Comparison of ENCODE assay signal across 29 mouse cellular contexts in genomic region chr13:54957281-54957680, GRCm38 (mm10). TPM values are rescaled to one million over a fixed set of nuclear protein-coding genes. Genes with fewer than 3 reads are reported as not detected.
"Had no signal": no experiment of that assay in that cellular context is flagged by ENCODE, and none has a peak within 500 bp of the region (broad histone marks: within the 10 kb centered on the region; RNA-seq: fewer than 3 reads in every experiment).

No protein-coding gene starts in this region.

- H3K27ac ChIP-seq: embryonic facial prominence, embryonic 12.5 days; embryonic facial prominence, embryonic 13.5 days; embryonic facial prominence, embryonic 15.5 days; forebrain, embryonic 12.5 days; forebrain, embryonic 13.5 days; gastrocnemius, adult 2 months; heart, adult 2 months had no signal

- DNase-seq: cerebellum, adult 2 months; cerebellum, adult 8-10 months; cerebellum, adult 9-10 months; cerebellum, adult 9-11 months; cerebellum, postnatal 10 days; cerebellum, postnatal 14 days; cerebellum, postnatal 25 days; cerebellum, postnatal 36 days; embryo, embryonic 11 days; forebrain, postnatal 0 days; gastrocnemius, adult 2 months; gastrocnemius, postnatal 10 days; gastrocnemius, postnatal 14 days; gastrocnemius, postnatal 25 days; gastrocnemius, postnatal 36 days; heart, adult 11 months; heart, adult 18-20 months; heart, adult 2 months had no signal

- H3K9me3 ChIP-seq: embryonic facial prominence, embryonic 12.5 days; embryonic facial prominence, embryonic 13.5 days; embryonic facial prominence, embryonic 15.5 days; forebrain, embryonic 10.5 days; forebrain, embryonic 12.5 days; forebrain, embryonic 13.5 days; forebrain, embryonic 15.5 days had no signal

- H3K9ac ChIP-seq: embryonic facial prominence, embryonic 12.5 days; embryonic facial prominence, embryonic 13.5 days; embryonic facial prominence, embryonic 15.5 days; forebrain, embryonic 12.5 days had no signal

- H3K36me3 ChIP-seq: embryonic facial prominence, embryonic 12.5 days; embryonic facial prominence, embryonic 13.5 days; embryonic facial prominence, embryonic 15.5 days; forebrain, embryonic 10.5 days; forebrain, embryonic 12.5 days; forebrain, embryonic 15.5 days had no signal

- ATAC-seq: forebrain, embryonic 13.5 days; forebrain, embryonic 14.5 days; forebrain, embryonic 15.5 days; forebrain, embryonic 16.5 days; forebrain, postnatal 0 days had no signal

- H3K27me3 ChIP-seq: forebrain, embryonic 15.5 days had no signal

- H3K4me3 ChIP-seq: embryonic facial prominence, embryonic 12.5 days; embryonic facial prominence, embryonic 13.5 days; embryonic facial prominence, embryonic 15.5 days; erythroblast, embryonic 14.5 days; forebrain, embryonic 12.5 days; gastrocnemius, adult 2 months; heart, adult 2 months had no signal

RNA-seq across cellular contexts. Expression of gene Unc5a, which starts 8.1 kb away (rescaled TPM):
- total RNA-seq: granulocyte monocyte progenitor cell, adult 5-6 weeks had no signal
- polyA plus RNA-seq: erythroblast, embryonic 14.5 days had no signal
